Mouse (Mus musculus): ENCODE data around the gene Neil3. TPM values are rescaled to one million over a fixed set of nuclear protein-coding genes. Genes with fewer than 3 reads are reported as not detected.

The Neil3 gene
- polyA plus RNA-seq, 1 experiment from 2014 or later = 23.8 TPM

Other genes starting within 250 kb of the Neil3 start
- gene Aga, start 127.3 kb downstream of the Neil3 start, polyA plus RNA-seq (2015; fragmentation: Nextera tagmentation; extraction: Ambion mirVana) = 28.6 and 29.0 TPM in 2 replicates

All from limb, embryonic 13.5 days (tissue).